Comparison of ENCODE assay signal across 27 mouse cellular contexts in genomic region chr5:38002573-38002972, GRCm38 (mm10). TPM values are rescaled to one million over a fixed set of nuclear protein-coding genes. Genes with fewer than 3 reads are reported as not detected.
A peak's percentile ranks its signal among the peaks of the same experiment; 100 is the strongest.
DNase-seq lines count a peak whose midpoint lies in the region; ATAC-seq lines count a peak whose summit lies in the region.
"Had no signal": no experiment of that assay in that cellular context is flagged by ENCODE, and none has a peak within 500 bp of the region (broad histone marks: within the 10 kb centered on the region; RNA-seq: fewer than 3 reads in every experiment).

No protein-coding gene starts in this region.

- H3K9me3 ChIP-seq in hindbrain, embryonic 10.5 days, result no peaks in the 10 kb centered on the region
- no peaks in the 10 kb centered on the region for H3K9me3 ChIP-seq in hindbrain, embryonic 14.5 days (ENCODE audit: control insufficient read depth, low read length)
- H3K9me3 ChIP-seq in neural tube, embryonic 11.5 days (ENCODE audit: control insufficient read depth, low read length), result no peaks in the 10 kb centered on the region
- H3K9me3 ChIP-seq in forebrain, embryonic 12.5 days, result no peaks in the 10 kb centered on the region
- H3K9me3 ChIP-seq: embryonic facial prominence, embryonic 10.5 days; embryonic facial prominence, embryonic 13.5 days; hindbrain, embryonic 13.5 days had no signal

- no peak for DNase-seq in hindbrain, embryonic 10.5 days (ENCODE audit: low spot score)
- DNase-seq in hindbrain, embryonic 14.5 days (ENCODE audit: low spot score), result no peak
- no peak for DNase-seq in neural tube, embryonic 11.5 days (ENCODE audit: low spot score)
- DNase-seq in neural tube, embryonic 10.5 days (ENCODE audit: extremely low spot score, low spot score), result no peak
- peak; percentile 8 for DNase-seq in ZHBTc4 (ENCODE audit: low read depth, low spot score)
- peak; percentile 23 for DNase-seq in mesoderm, embryonic 11.5 days (ENCODE audit: low read depth, low spot score)
- DNase-seq in thymus, postnatal 4 days, result no peak
- DNase-seq: adrenal gland, adult 2 months; adrenal gland, postnatal 14 days; cerebellum, adult 11 months; cerebellum, adult 2 months; cerebellum, adult 9-11 months; cerebellum, postnatal 25 days; forebrain, postnatal 0 days; gastrocnemius, adult 2 months; gastrocnemius, postnatal 14 days; heart, adult 11 months had no signal

- no peak overlapping the region for H3K4me3 ChIP-seq in hindbrain, embryonic 10.5 days
- H3K4me3 ChIP-seq in hindbrain, embryonic 14.5 days (replicated peaks; ENCODE audit: low read length), result no peak overlapping the region
- no peak overlapping the region for H3K4me3 ChIP-seq in neural tube, embryonic 11.5 days (ENCODE audit: low read depth, low read length)
- no peak overlapping the region for H3K4me3 ChIP-seq in forebrain, embryonic 12.5 days (replicated peaks)
- H3K4me3 ChIP-seq: embryonic facial prominence, embryonic 10.5 days; embryonic facial prominence, embryonic 13.5 days; erythroblast, embryonic 14.5 days; gastrocnemius, adult 2 months; hindbrain, embryonic 13.5 days had no signal

- WGBS in hindbrain, embryonic 10.5 days, result 44% methylated on average over 4 of the region's 4 CpGs
- WGBS in hindbrain, embryonic 14.5 days, result 24% methylated on average over 4 of the region's 4 CpGs
- WGBS in neural tube, embryonic 11.5 days, result 27% methylated on average over 4 of the region's 4 CpGs
- WGBS in forebrain, embryonic 12.5 days, result 15% methylated on average over 4 of the region's 4 CpGs

- peaks cover 7% of the 10 kb centered on the region; the same call in 1 of the 2 replicates for H3K27me3 ChIP-seq in hindbrain, embryonic 10.5 days (ENCODE audit: insufficient read depth, poor library complexity, severe bottlenecking)
- H3K27me3 ChIP-seq in hindbrain, embryonic 14.5 days (ENCODE audit: control insufficient read depth, insufficient read depth, low read length), result no peaks in the 10 kb centered on the region
- H3K27me3 ChIP-seq in neural tube, embryonic 11.5 days (ENCODE audit: control insufficient read depth, insufficient read depth, low read length), result no peaks in the 10 kb centered on the region
- H3K27me3 ChIP-seq in forebrain, embryonic 12.5 days, result peaks cover 6% of the 10 kb centered on the region; the same call in 1 of the 2 replicates
- H3K27me3 ChIP-seq: embryonic facial prominence, embryonic 13.5 days had no signal

- H3K4me2 ChIP-seq in hindbrain, embryonic 14.5 days (replicated peaks), result no peak overlapping the region
- no peak overlapping the region for H3K4me2 ChIP-seq in neural tube, embryonic 11.5 days (ENCODE audit: low read depth)
- H3K4me2 ChIP-seq in forebrain, embryonic 12.5 days, result no peak overlapping the region
- H3K4me2 ChIP-seq: embryonic facial prominence, embryonic 13.5 days; heart, embryonic 11.5 days; hindbrain, embryonic 13.5 days had no signal

- ATAC-seq in hindbrain, embryonic 14.5 days (ENCODE audit: low FRiP score), result no peak
- ATAC-seq in neural tube, embryonic 11.5 days (ENCODE audit: insufficient read depth, low FRiP score, low TSS enrichment), result 0 out of 2 replicates have a peak, but pooled peaks have one; percentile 17
- ATAC-seq in forebrain, embryonic 12.5 days (ENCODE audit: low FRiP score), result no peak
- ATAC-seq: CD4-positive, CD25-positive, alpha-beta regulatory T cell, adult 4 months; forebrain, embryonic 14.5 days; forebrain, postnatal 0 days; hindbrain, postnatal 0 days; inflammation-experienced regulatory T-cells, adult 6 months had no signal

- peaks cover 40% of the 10 kb centered on the region for H3K4me1 ChIP-seq in hindbrain, embryonic 10.5 days (replicated peaks)
- H3K4me1 ChIP-seq in hindbrain, embryonic 14.5 days (replicated peaks; ENCODE audit: control insufficient read depth, insufficient read depth, low read length), result peaks cover 5% of the 10 kb centered on the region
- H3K4me1 ChIP-seq in neural tube, embryonic 11.5 days (ENCODE audit: control insufficient read depth, insufficient read depth, low read length), result peaks cover 5% of the 10 kb centered on the region; the same call in 1 of the 2 replicates
- peaks cover 9% of the 10 kb centered on the region; the same call in 1 of the 2 replicates for H3K4me1 ChIP-seq in forebrain, embryonic 12.5 days

- H3K27ac ChIP-seq in hindbrain, embryonic 10.5 days, result peak overlapping the region; percentile 9; the same call in 1 of the 2 replicates
- H3K27ac ChIP-seq in hindbrain, embryonic 14.5 days, result no peak overlapping the region
- H3K27ac ChIP-seq in neural tube, embryonic 11.5 days (ENCODE audit: low read depth, low read length), result no peak overlapping the region
- no peak overlapping the region for H3K27ac ChIP-seq in forebrain, embryonic 12.5 days
- H3K27ac ChIP-seq: embryonic facial prominence, embryonic 10.5 days; embryonic facial prominence, embryonic 13.5 days; gastrocnemius, adult 2 months; hindbrain, embryonic 13.5 days; hindbrain, postnatal 0 days had no signal

- no peaks in the 10 kb centered on the region for H3K36me3 ChIP-seq in hindbrain, embryonic 10.5 days
- no peaks in the 10 kb centered on the region for H3K36me3 ChIP-seq in hindbrain, embryonic 14.5 days (replicated peaks; ENCODE audit: control insufficient read depth, insufficient read depth)
- H3K36me3 ChIP-seq in neural tube, embryonic 11.5 days (ENCODE audit: control insufficient read depth, insufficient read depth, low read length), result no peaks in the 10 kb centered on the region
- no peaks in the 10 kb centered on the region for H3K36me3 ChIP-seq in forebrain, embryonic 12.5 days (replicated peaks)
- H3K36me3 ChIP-seq: embryonic facial prominence, embryonic 10.5 days; embryonic facial prominence, embryonic 13.5 days; hindbrain, embryonic 13.5 days had no signal

- no peak overlapping the region for H3K9ac ChIP-seq in hindbrain, embryonic 14.5 days
- H3K9ac ChIP-seq in neural tube, embryonic 11.5 days (ENCODE audit: low read length), result no peak overlapping the region
- no peak overlapping the region for H3K9ac ChIP-seq in forebrain, embryonic 12.5 days
- H3K9ac ChIP-seq: embryonic facial prominence, embryonic 13.5 days; forebrain, postnatal 0 days; hindbrain, embryonic 13.5 days had no signal

RNA-seq across cellular contexts. Expression of gene Stx18, which starts 36.0 kb away (rescaled TPM):
- 52.0 and 52.7 TPM in 2 replicates for polyA plus RNA-seq in hindbrain, embryonic 10.5 days (2016; fragmentation: Nextera tagmentation; extraction: Ambion mirVana)
- polyA plus RNA-seq in hindbrain, embryonic 14.5 days (2014; fragmentation: Nextera tagmentation; extraction: Ambion mirVana), result 35.1 and 38.5 TPM in 2 replicates
- polyA plus RNA-seq in neural tube, embryonic 11.5 days (2014; fragmentation: Nextera tagmentation; extraction: Ambion mirVana), result 42.9 and 53.2 TPM in 2 replicates
- polyA plus RNA-seq in forebrain, embryonic 12.5 days (2016; fragmentation: Nextera tagmentation; extraction: Ambion mirVana), result 35.6 and 41.6 TPM in 2 replicates

Comparison
In these comparisons a context has a peak if more than half of its experiments do, and no peak if none do; other contexts are left out.
1. DNase-seq: peak in ZHBTc4 (single experiment) and mesoderm, embryonic 11.5 days (single experiment); none in hindbrain, embryonic 10.5 days (single experiment), hindbrain, embryonic 14.5 days (single experiment), neural tube, embryonic 11.5 days (single experiment), neural tube, embryonic 10.5 days (single experiment) and thymus, postnatal 4 days (single experiment).